Mouse (Mus musculus) neural tube, embryonic 14.5 days (tissue): Measurements from ENCODE around the gene Sytl2. TPM values are rescaled to one million over a fixed set of nuclear protein-coding genes. Genes with fewer than 3 reads are reported as not detected.

Source experiments
- ATAC-seq: fragments of 200-750 bp; cut with Nextera tagmentation; 2 replicates; pipeline ENCODE4 v1.8.0; 2017; ENCODE audit warnings: low read depth, mild to moderate bottlenecking, moderate TSS enrichment, moderate library complexity
- H3K27ac ChIP-seq: fragments of 300-500 bp; sonication (generic); 2 replicates; pipeline ENCODE4 v1.5.1; 2014; ENCODE audit warnings: low read depth, mild to moderate bottlenecking, control low read depth, low read length, moderate library complexity, mixed read lengths
- H3K27me3 ChIP-seq: fragments of 300-500 bp; sonication (generic); 2 replicates; pipeline ENCODE4 v1.6.1; 2014; ENCODE audit warnings: low read length; ENCODE audit not compliant: control insufficient read depth, insufficient read depth
- H3K36me3 ChIP-seq: fragments of 300-500 bp; sonication (generic); 2 replicates; pipeline ENCODE4 v1.6.1; 2014; ENCODE audit warnings: low read length, mixed read lengths; ENCODE audit not compliant: control insufficient read depth, insufficient read depth
- H3K4me1 ChIP-seq: fragments of 300-500 bp; sonication (generic); 2 replicates; pipeline ENCODE4 v1.6.1; 2014; ENCODE audit warnings: low read length; ENCODE audit not compliant: control insufficient read depth, insufficient read depth
- H3K4me2 ChIP-seq: fragments of 300-500 bp; sonication (generic); 2 replicates; pipeline ENCODE4 v1.6.1; 2014; ENCODE audit warnings: mild to moderate bottlenecking, low read depth, low read length, control low read depth
- H3K4me3 ChIP-seq: fragments of 300-500 bp; sonication (generic); 2 replicates; pipeline ENCODE4 v1.5.1; 2014; ENCODE audit warnings: low read depth, low read length, control low read depth, mixed read lengths
- H3K9ac ChIP-seq: fragments of 300-500 bp; sonication (generic); replicated peaks from 2 replicates; pipeline ENCODE4 v1.6.1; 2014; ENCODE audit warnings: low read depth, mild to moderate bottlenecking, control low read depth, low read length, mixed read lengths
- H3K9me3 ChIP-seq: fragments of 300-500 bp; sonication (generic); 2 replicates; pipeline ENCODE4 v1.6.1; 2016; ENCODE audit warnings: low read length; ENCODE audit not compliant: control insufficient read depth
- WGBS: fragments of 180-500 bp; shearing (Covaris S2); extraction: QIAGEN DNeasy Blood & Tissue Kit; methylation state at CpG from one replicate; pipeline ENCODE4 v1.1.7; 2014; 5-methylcytosine and 5-hydroxymethylcytosine counted together
- polyA plus RNA-seq: library from polyadenylated mRNA; unstranded; fragments of >200 nt; fragmentation: Nextera tagmentation; extraction: Ambion mirVana; gene quantifications from 2 replicates; pipeline ENCODE4 v1.2.1, GENCODE M21; 2014

The Sytl2 gene
- polyA plus RNA-seq, 1 experiment from 2014 or later, result 10.8 TPM

DNA sequence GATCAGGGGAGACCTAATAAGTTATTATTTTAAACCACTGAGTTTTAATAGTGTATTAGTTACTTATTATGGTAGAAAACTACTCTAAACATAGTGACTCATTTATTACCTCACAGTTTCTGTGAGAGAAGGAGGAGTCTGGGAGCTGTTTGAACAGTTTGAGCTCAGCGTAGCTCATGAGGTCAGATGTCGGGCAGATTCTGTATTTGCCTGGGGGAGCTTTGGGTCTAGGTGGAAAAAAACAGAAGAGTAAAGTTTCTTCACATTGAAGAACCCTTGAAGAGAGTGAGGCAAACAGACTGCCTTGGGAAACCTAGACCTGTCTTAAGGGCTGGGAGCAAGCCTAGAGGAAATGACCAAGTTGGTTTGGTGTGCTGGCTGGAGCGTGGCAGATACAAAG lies 24.8 kb upstream of the Sytl2 start:
- Histone ChIP-seq H3K4me2 (no peak overlapping the region), H3K9me3 (no peaks in the 10 kb centered on the region), H3K9ac (no peak overlapping the region), H3K4me1 (no peaks in the 10 kb centered on the region), H3K27ac (no peak overlapping the region), H3K36me3 (no peaks in the 10 kb centered on the region), H3K27me3 (no peaks in the 10 kb centered on the region), H3K4me3 (no peak overlapping the region)
- 76% methylated on average over 3 of the region's 3 CpGs for WGBS
- ATAC-seq, result no peak

DNA sequence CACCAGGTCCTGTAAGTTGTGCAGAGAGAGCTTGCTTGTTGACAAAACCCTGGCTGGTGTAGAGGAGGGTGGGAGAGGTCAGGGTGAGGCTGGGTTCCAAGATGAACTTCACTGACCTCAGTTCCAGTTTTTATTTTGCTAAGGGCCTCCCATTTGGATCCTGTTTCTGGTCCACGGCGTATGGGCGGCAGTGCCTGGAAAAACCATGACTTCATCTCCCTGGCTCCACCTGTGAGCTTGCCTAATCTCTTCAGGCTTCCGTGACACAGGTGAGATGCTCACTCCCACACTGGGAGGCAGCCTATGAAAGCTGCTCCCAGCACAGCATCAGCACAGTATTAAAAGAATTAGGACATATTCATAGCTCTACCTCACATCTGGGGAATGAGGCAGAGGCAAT lies 24.3 kb upstream of the Sytl2 start:
- H3K27ac ChIP-seq, result no peak overlapping the region
- ATAC-seq, result no peak
- H3K27me3 ChIP-seq, result no peaks in the 10 kb centered on the region
- H3K9ac ChIP-seq, result no peak overlapping the region
- 87% methylated on average over 4 of the region's 4 CpGs for WGBS
- no peaks in the 10 kb centered on the region for H3K36me3 ChIP-seq
- no peaks in the 10 kb centered on the region for H3K4me1 ChIP-seq
- no peaks in the 10 kb centered on the region for H3K9me3 ChIP-seq
- no peak overlapping the region for H3K4me3 ChIP-seq
- H3K4me2 ChIP-seq, result no peak overlapping the region

DNA sequence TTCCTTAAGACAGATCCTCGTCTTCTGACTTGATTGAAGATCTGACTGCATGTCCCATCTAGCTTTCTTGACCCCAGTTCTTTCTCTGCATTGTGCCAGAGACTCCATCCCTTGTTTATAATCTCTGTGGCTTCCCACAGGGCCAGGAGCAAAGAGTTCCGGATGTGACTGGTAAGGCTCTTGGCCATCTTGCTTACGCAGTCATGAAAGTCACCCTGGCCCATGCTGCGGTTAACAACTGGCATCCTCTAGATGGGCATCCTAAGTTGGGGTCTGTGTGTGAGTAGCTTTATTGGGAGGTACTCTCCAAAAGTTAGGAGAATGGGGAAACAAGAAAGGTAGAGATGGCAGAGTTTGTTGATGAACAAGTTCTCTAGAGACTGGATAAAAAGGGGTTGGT lies 22.9 kb upstream of the Sytl2 start:
- ATAC-seq, result no peak
- Histone ChIP-seq H3K9ac (no peak overlapping the region), H3K27me3 (no peaks in the 10 kb centered on the region), H3K9me3 (no peaks in the 10 kb centered on the region), H3K27ac (no peak overlapping the region), H3K4me3 (no peak overlapping the region), H3K4me1 (no peaks in the 10 kb centered on the region), H3K4me2 (no peak overlapping the region), H3K36me3 (no peaks in the 10 kb centered on the region)
- 85% methylated on average over 4 of the region's 4 CpGs for WGBS

DNA sequence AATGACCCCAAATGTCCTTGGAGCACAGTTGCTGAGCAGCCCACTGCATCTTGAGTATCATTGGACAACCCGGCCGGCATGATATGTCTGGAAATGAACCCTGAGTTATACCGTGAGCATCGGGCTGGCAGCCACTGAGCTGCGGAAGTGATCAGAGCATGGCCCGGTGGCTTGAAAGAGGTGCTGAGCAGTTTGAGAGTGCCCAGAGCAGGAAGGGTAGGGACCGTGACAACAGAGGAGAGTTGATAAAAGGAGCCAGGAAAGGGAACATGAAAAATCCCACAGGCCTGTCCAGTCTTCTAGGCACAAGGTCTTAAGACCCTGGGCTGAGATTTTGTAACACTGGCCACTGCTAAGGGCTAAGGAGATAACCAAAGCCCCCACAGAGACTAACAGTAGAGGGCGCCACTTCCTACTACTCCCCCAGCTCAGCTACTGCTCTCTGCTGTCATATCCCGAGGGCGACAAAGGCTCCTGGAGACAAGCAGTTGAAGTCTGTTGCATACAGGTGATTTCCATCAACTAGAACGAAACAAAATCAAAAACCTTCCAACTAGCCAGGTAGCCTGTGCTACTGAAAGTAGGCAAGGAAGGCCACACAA lies 21.7 kb upstream of the Sytl2 start:
- no peak overlapping the region for H3K4me2 ChIP-seq
- WGBS, result 71% methylated on average over 11 of the region's 11 CpGs
- no peaks in the 10 kb centered on the region for H3K9me3 ChIP-seq

DNA sequence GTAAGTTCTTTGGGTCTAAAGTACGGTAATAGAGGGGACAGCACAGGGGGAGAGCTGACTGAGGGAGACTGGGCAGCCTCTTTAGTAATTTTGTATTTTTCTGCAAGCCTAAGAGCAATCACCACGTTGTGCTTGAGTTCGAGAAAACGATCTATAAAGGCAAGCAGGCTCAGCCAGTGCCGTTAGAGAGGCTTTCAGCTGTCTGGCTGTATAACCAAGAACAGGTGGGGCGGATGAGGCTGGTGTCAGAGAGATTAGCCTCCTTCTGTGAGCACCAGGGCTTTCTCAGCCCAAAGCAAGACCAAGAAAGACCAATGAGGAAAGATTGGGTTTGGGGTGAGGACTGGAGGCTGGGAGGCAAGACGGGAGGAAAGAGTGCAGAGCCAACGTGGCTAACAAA lies 21.2 kb upstream of the Sytl2 start:
- WGBS, result 65% methylated on average over 8 of the region's 8 CpGs
- H3K4me1 ChIP-seq, result no peaks in the 10 kb centered on the region
- H3K9ac ChIP-seq, result no peak overlapping the region
- H3K27me3 ChIP-seq, result no peaks in the 10 kb centered on the region
- H3K4me2 ChIP-seq, result no peak overlapping the region
- ATAC-seq, result no peak
- no peak overlapping the region for H3K4me3 ChIP-seq
- no peak overlapping the region for H3K27ac ChIP-seq
- no peaks in the 10 kb centered on the region for H3K9me3 ChIP-seq
- no peaks in the 10 kb centered on the region for H3K36me3 ChIP-seq

More for the DNA sequence above, 21.7 kb upstream of the Sytl2 start:
- Histone ChIP-seq H3K36me3 (no peaks in the 10 kb centered on the region), H3K4me1 (no peaks in the 10 kb centered on the region), H3K27me3 (no peaks in the 10 kb centered on the region), H3K4me3 (no peak overlapping the region), H3K9ac (no peak overlapping the region), H3K27ac (no peak overlapping the region)
- no peak for ATAC-seq

DNA sequence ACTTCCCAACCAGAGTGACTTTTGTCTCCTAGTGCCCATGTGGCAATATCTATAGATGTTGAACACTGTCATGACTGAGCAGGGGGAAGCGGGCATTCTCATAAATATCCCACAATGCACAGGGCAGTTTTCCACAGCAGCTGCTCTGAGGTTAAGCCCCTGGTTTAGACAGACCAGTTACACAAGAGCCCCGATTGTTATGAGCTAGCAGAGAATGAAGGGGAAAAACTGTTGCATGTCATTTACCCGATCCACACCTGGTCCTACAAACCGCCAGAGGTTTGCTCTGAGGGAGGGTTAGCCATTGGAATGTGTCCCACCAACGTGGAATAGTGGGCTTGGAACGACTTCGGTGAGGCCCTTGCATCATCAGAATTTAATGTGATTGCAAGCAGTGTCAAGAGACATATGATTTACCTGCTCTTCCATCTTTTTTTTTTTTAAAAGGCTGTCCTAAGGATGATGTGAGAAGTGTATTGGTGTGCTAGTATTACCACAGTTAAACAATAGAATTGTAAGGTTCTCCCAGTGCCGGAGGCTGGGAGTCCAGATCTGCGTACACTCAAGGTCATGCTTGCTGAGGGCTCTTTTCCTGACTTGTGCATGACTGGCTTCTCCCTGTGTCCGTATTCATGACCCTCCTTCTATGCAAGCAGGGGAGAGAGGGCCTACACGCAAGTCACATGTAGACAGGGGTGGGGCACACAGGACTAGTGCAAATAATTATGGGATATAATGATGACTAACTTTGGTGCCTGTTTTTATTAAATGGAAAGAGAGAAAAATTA lies 20.1 kb upstream of the Sytl2 start:
- no peaks in the 10 kb centered on the region for H3K36me3 ChIP-seq
- ATAC-seq, result no peak
- no peak overlapping the region for H3K4me3 ChIP-seq
- H3K9ac ChIP-seq, result no peak overlapping the region
- H3K27ac ChIP-seq, result no peak overlapping the region
- 85% methylated on average over 11 of the region's 11 CpGs for WGBS
- H3K9me3 ChIP-seq, result no peaks in the 10 kb centered on the region
- no peaks in the 10 kb centered on the region for H3K27me3 ChIP-seq
- no peaks in the 10 kb centered on the region for H3K4me1 ChIP-seq
- H3K4me2 ChIP-seq, result no peak overlapping the region

DNA sequence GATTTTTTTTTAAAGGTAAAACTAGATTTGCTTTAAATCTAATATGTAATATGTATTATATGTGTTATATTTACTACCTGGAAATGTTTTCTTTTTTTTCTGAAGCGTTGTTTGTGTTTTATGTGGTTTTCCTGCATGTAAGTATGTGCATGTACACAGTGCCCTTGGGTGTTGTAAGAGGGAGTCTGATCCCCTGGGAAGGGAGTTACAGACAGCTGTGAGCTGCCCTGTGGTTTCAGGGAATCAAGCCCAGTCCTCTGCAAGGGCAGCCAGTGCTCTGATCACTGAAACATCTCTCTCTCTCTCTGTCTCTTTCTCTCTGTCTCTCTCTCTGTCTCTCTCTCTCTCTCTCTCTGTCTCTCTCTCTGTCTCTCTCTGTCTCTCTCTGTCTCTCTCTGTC lies 19.3 kb upstream of the Sytl2 start:
- Histone ChIP-seq H3K36me3 (no peaks in the 10 kb centered on the region), H3K27ac (no peak overlapping the region), H3K4me2 (no peak overlapping the region), H3K9ac (no peak overlapping the region), H3K27me3 (no peaks in the 10 kb centered on the region), H3K4me3 (no peak overlapping the region), H3K9me3 (no peaks in the 10 kb centered on the region), H3K4me1 (no peaks in the 10 kb centered on the region)
- WGBS, result 89% methylated on average over 1 of the region's 1 CpGs
- ATAC-seq, result no peak

DNA sequence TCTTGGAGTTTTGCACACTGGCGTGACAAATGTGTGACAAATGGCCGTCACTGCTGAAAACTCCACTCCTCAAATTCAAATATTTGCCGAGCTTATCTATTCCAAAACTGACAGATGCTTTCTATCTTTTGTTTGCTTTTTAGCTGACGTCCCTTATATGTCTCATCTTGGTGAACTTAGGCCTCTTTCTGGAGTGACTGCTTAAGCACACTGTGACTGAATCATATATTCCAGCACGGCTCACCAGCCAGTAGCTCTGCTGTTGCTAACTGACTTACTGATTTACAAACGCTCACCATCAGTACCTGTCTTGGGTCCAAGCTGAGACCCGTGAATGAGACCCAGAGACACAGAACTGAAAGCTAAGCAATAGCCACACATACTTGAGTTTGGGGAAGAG lies 17.3 kb upstream of the Sytl2 start:
- Histone ChIP-seq H3K36me3 (no peaks in the 10 kb centered on the region), H3K4me3 (no peak overlapping the region), H3K9me3 (no peaks in the 10 kb centered on the region), H3K4me2 (no peak overlapping the region), H3K4me1 (no peaks in the 10 kb centered on the region), H3K27ac (no peak overlapping the region), H3K9ac (no peak overlapping the region), H3K27me3 (no peaks in the 10 kb centered on the region)
- ATAC-seq, result no peak
- 76% methylated on average over 7 of the region's 7 CpGs for WGBS

DNA sequence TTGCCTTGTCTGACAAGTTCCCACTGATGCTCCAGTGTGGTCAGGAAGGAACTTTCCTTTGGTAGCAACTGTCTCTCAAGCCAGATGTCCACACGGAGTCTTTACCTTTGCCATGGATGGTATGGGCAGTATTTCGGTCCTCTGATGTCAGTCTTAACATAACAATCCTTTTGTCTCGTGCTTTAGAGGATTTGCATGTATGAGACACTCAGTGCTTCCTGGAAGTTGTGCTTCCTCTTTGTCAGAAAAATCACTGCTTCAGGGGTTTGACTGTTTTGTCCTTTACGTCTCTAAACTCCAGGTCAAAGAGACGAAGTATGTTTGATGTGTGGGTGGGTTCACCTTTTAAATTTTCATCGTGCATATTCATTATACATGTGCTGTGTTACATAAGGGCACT lies 10.2 kb upstream of the Sytl2 start:
- Histone ChIP-seq H3K36me3 (no peaks in the 10 kb centered on the region), H3K9ac (no peak overlapping the region), H3K4me2 (no peak overlapping the region), H3K4me1 (no peaks in the 10 kb centered on the region), H3K27me3 (no peaks in the 10 kb centered on the region), H3K9me3 (no peaks in the 10 kb centered on the region), H3K4me3 (no peak overlapping the region), H3K27ac (no peak overlapping the region)
- no peak for ATAC-seq
- WGBS, result 84% methylated on average over 6 of the region's 6 CpGs
